Mouse (Mus musculus) heart, adult 2 months (tissue): ENCODE data around the gene Scg5. TPM values are rescaled to one million over a fixed set of nuclear protein-coding genes. Genes with fewer than 3 reads are reported as not detected.

Experiments used
- DNase-seq, 2 experiments: peaks; one replicate each; pipeline ENCODE4 v3.0.0; 2021
- H3K27ac ChIP-seq: fragments of 200-600 bp; 2 replicates; pipeline ENCODE4 v1.8.1; 2022
- H3K27me3 ChIP-seq: fragments of 200-500 bp; 2 replicates; pipeline ENCODE4 v1.6.1; 2012; ENCODE audit warnings: mild to moderate bottlenecking, low read length, inconsistent platforms, mixed read lengths; ENCODE audit not compliant: control insufficient read depth, insufficient read depth
- H3K36me3 ChIP-seq: fragments of 200-500 bp; 2 replicates; pipeline ENCODE4 v1.6.1; 2012; ENCODE audit warnings: low read length, inconsistent platforms; ENCODE audit not compliant: control insufficient read depth, insufficient read depth
- H3K4me1 ChIP-seq: fragments of 200-500 bp; 2 replicates; pipeline ENCODE4 v1.6.1; 2011; ENCODE audit warnings: low read length; ENCODE audit not compliant: control insufficient read depth, insufficient read depth
- H3K4me3 ChIP-seq: fragments of 200-600 bp; 2 replicates; pipeline ENCODE4 v1.8.1; 2022
- H3K79me2 ChIP-seq: fragments of 200-500 bp; replicated peaks from 2 replicates; pipeline ENCODE4 v1.6.1; 2012; ENCODE audit warnings: mild to moderate bottlenecking, inconsistent platforms, low read length, moderate library complexity, mixed read lengths; ENCODE audit not compliant: control insufficient read depth, insufficient read depth
- H3K9ac ChIP-seq: fragments of 200-500 bp; 2 replicates; pipeline ENCODE4 v1.6.1; 2012; ENCODE audit warnings: low read depth, mild to moderate bottlenecking, control low read depth, inconsistent platforms, low read length, mixed read lengths
- CTCF ChIP-seq: fragments of 200-600 bp; IDR thresholded peaks from 2 replicates; pipeline ENCODE4 v1.8.1; 2022; ENCODE audit warnings: antibody characterized with exemption, mild to moderate bottlenecking, moderate library complexity
- EP300 ChIP-seq: fragments of 200-500 bp; IDR thresholded peaks from 2 replicates; pipeline ENCODE4 v1.6.1; 2011; ENCODE audit warnings: low read depth, low read length, control low read depth; ENCODE audit not compliant: insufficient read depth
- POLR2A ChIP-seq: fragments of 200-500 bp; IDR thresholded peaks from 2 replicates; pipeline ENCODE4 v1.6.1; 2011; ENCODE audit warnings: mild to moderate bottlenecking, low read depth, low read length, control low read depth; ENCODE audit not compliant: insufficient read depth
- WGBS: fragments of 180-500 bp; shearing (Covaris S2); methylation state at CpG from one replicate; pipeline ENCODE4 v1.1.7; 2018; 5-methylcytosine and 5-hydroxymethylcytosine counted together
- intact Hi-C: fragments of 180-260 bp; cut with DNase I; formaldehyde crosslinking; loops from one replicate; pipeline ENCODE4 v1.15.1; 2025
- polyA plus RNA-seq: library from polyadenylated mRNA; depleted of rRNA; stranded (reverse); fragments of >200 nt; gene quantifications from 2 replicates; pipeline ENCODE4 v1.2.3, GENCODE M21; 2012
- total RNA-seq, 2 experiments: library from RNA; stranded (reverse); gene quantifications; 2 replicates each; pipeline ENCODE4 v1.2.3; 2021

Scg5 gene
- total and polyA plus RNA-seq, 3 experiments = 0.32 TPM; not detected in 2

GRCm38 (mm10) chr2:113835219-113835618 is 6.3 kb upstream of the Scg5 start:
- no peaks in the 10 kb centered on the region for H3K27me3 ChIP-seq
- WGBS = 79% methylated on average over 3 of the region's 3 CpGs
- H3K36me3 ChIP-seq = no peaks in the 10 kb centered on the region

GRCm38 (mm10) chr2:113828086-113828942 is 607 bp downstream of the Scg5 start:
- DNase-seq = no peak
- intact Hi-C loops = no loop called here
- H3K27ac ChIP-seq = no peak overlapping the region
- no peaks in the 10 kb centered on the region for H3K27me3 ChIP-seq
- no peaks in the 10 kb centered on the region for H3K4me1 ChIP-seq
- WGBS = 31% methylated on average over 17 of the region's 17 CpGs
- TF ChIP-seq CTCF (no peak), EP300 (no peak), POLR2A (no peak)
- no peaks in the 10 kb centered on the region for H3K36me3 ChIP-seq
- H3K4me3 ChIP-seq = no peak overlapping the region
- 0 out of 2 replicates have a peak overlapping the region, but pooled peaks have one; percentile 32 for H3K9ac ChIP-seq
- no peaks in the 10 kb centered on the region for H3K79me2 ChIP-seq

More at GRCm38 (mm10) chr2:113835219-113835618, 6.3 kb upstream of the Scg5 start:
- DNase-seq = no peak
- H3K79me2 ChIP-seq = no peaks in the 10 kb centered on the region
- H3K4me1 ChIP-seq = no peaks in the 10 kb centered on the region
- no peak for TF ChIP-seq POLR2A
- no peak overlapping the region for H3K4me3 ChIP-seq
- intact Hi-C loops = no loop called here
- no peak overlapping the region for H3K9ac ChIP-seq
- no peak overlapping the region for H3K27ac ChIP-seq

GRCm38 (mm10) chr2:113823909-113824308 is 5.0 kb downstream of the Scg5 start:
- peak in 1 of 2 experiments; percentile 18 for DNase-seq
- intact Hi-C loops = loop anchor here (2.0 kb wide), 1 partner anchor 329 kb away; no protein-coding TSS in a partner anchor
- 0% methylated on average over 2 of the region's 2 CpGs for WGBS

GRCm38 (mm10) chr2:113822367-113822766 is 6.6 kb downstream of the Scg5 start:
- no peak overlapping the region for H3K4me3 ChIP-seq
- no peak overlapping the region for H3K27ac ChIP-seq
- intact Hi-C loops = no loop called here
- H3K36me3 ChIP-seq = no peaks in the 10 kb centered on the region
- H3K4me1 ChIP-seq = no peaks in the 10 kb centered on the region
- H3K79me2 ChIP-seq = no peaks in the 10 kb centered on the region
- no peak overlapping the region for H3K9ac ChIP-seq
- WGBS = 95% methylated on average over 8 of the region's 8 CpGs
- no peaks in the 10 kb centered on the region for H3K27me3 ChIP-seq
- TF ChIP-seq EP300 (no peak), CTCF (no peak), POLR2A (no peak)
- no peak for DNase-seq

More at GRCm38 (mm10) chr2:113823909-113824308, 5.0 kb downstream of the Scg5 start:
- H3K4me3 ChIP-seq = no peak overlapping the region
- H3K79me2 ChIP-seq = no peaks in the 10 kb centered on the region
- H3K9ac ChIP-seq = no peak overlapping the region
- no peaks in the 10 kb centered on the region for H3K36me3 ChIP-seq
- H3K27ac ChIP-seq = no peak overlapping the region
- TF ChIP-seq EP300 (no peak), POLR2A (no peak), CTCF (peak; percentile 87)
- no peaks in the 10 kb centered on the region for H3K27me3 ChIP-seq
- H3K4me1 ChIP-seq = no peaks in the 10 kb centered on the region

- no peak overlapping the region for H3K4me3 ChIP-seq
- H3K27me3 ChIP-seq = no peaks in the 10 kb centered on the region
- H3K79me2 ChIP-seq = no peaks in the 10 kb centered on the region
- WGBS = 65% methylated on average over 12 of the region's 12 CpGs
- DNase-seq = no peak
- H3K9ac ChIP-seq = no peak overlapping the region
- no peaks in the 10 kb centered on the region for H3K36me3 ChIP-seq
- no peak for TF ChIP-seq CTCF
- TF ChIP-seq EP300 = no peak
- TF ChIP-seq POLR2A = no peak
- intact Hi-C loops = no loop called here
- no peaks in the 10 kb centered on the region for H3K4me1 ChIP-seq
- no peak overlapping the region for H3K27ac ChIP-seq
These were observed 7.7 kb downstream of the Scg5 start for GRCm38 (mm10) chr2:113821176-113821734.

- no peak overlapping the region for H3K9ac ChIP-seq
- no peaks in the 10 kb centered on the region for H3K79me2 ChIP-seq
- no peaks in the 10 kb centered on the region for H3K27me3 ChIP-seq
- no peak overlapping the region for H3K27ac ChIP-seq
- H3K36me3 ChIP-seq = no peaks in the 10 kb centered on the region
- H3K4me1 ChIP-seq = no peaks in the 10 kb centered on the region
- TF ChIP-seq EP300 (no peak), CTCF (no peak), POLR2A (no peak)
- WGBS = 82% methylated on average over 15 of the region's 15 CpGs
- intact Hi-C loops = no loop called here
- H3K4me3 ChIP-seq = no peak overlapping the region
- peak in 1 of 2 experiments; percentile 34 for DNase-seq
These were observed 8.8 kb downstream of the Scg5 start for GRCm38 (mm10) chr2:113820117-113820516.
